7 mouse cellular contexts compared by ENCODE assay signal in the genomic region with DNA sequence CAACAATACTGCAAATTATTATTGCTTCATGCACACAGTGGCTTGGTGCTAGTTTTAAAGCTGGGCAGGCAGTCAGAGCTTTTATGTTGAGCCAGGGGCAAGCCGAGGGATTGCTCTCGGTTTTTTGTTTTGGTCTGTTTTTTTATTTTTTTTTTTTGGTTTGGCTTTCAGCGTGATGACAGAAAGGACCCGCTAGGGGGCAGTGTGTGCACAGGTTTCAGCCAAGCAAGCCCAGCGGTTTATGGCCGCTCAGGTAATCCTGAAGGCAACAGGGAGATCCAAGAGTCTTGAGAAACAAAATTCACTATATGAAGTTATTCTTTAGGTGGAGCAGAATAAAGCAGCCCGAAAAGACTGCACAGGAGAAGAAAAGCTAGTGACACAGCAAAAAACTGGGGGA.
DNase-seq lines count a peak whose midpoint lies in the region; ATAC-seq and TF ChIP-seq lines count a peak whose summit lies in the region.

No protein-coding gene starts in this region.

- peaks cover 5% of the 10 kb centered on the region for H3K27me3 ChIP-seq in Patski
- no peaks in the 10 kb centered on the region for H3K27me3 ChIP-seq in forebrain, embryonic 15.5 days
- no peaks in the 10 kb centered on the region for H3K27me3 ChIP-seq in hindbrain, embryonic 10.5 days (ENCODE audit: insufficient read depth, poor library complexity, severe bottlenecking)

- 0 out of 2 replicates have a peak overlapping the region, but pooled peaks have one; percentile 17 for H3K27ac ChIP-seq in forebrain, embryonic 15.5 days (replicated peaks)
- 0 out of 2 replicates have a peak overlapping the region, but pooled peaks have one; percentile 8 for H3K27ac ChIP-seq in hindbrain, embryonic 10.5 days

- POLR2A ChIA-PET in Patski (lab: Charles Lee), result interaction anchor here (0.7 to 0.8 kb wide), 2 partner anchors 546 to 1219 kb away, joined by 4 to 7 read pairs; no protein-coding TSS in a partner anchor

- no peak overlapping the region for H3K4me3 ChIP-seq in forebrain, embryonic 15.5 days
- H3K4me3 ChIP-seq in hindbrain, embryonic 10.5 days, result no peak overlapping the region

- peak; percentile 90 for TF ChIP-seq CTCF in Patski (IDR thresholded peaks at IDR 0.05)

- peaks cover 20% of the 10 kb centered on the region for H3K4me1 ChIP-seq in forebrain, embryonic 15.5 days
- 0 out of 2 replicates have a peak, but pooled peaks cover 17% of the 10 kb centered on the region for H3K4me1 ChIP-seq in hindbrain, embryonic 10.5 days (replicated peaks)

- CTCF ChIA-PET in Patski (lab: Charles Lee), result interaction anchor here (0.6 to 1.2 kb wide), 5 partner anchors 12 to 382 kb away, joined by 3 to 4 read pairs (median 3); no protein-coding TSS in a partner anchor

- no peaks in the 10 kb centered on the region for H3K9me3 ChIP-seq in forebrain, embryonic 15.5 days
- no peaks in the 10 kb centered on the region for H3K9me3 ChIP-seq in hindbrain, embryonic 10.5 days

- no peak overlapping the region for H3K9ac ChIP-seq in forebrain, embryonic 15.5 days (replicated peaks)

- peak; percentile 19 for DNase-seq in Patski (ENCODE audit: low read depth, low spot score)
- peak; percentile 55 for DNase-seq in c-Kit-positive CD71-negative TER-119-negative erythroid progenitor cells, embryonic 14.5 days (ENCODE audit: low read depth)
- peak; percentile 70 for DNase-seq in hindbrain, embryonic 10.5 days (ENCODE audit: low spot score)
- peak; percentile 79 to 85 for DNase-seq in layer of hippocampus, postnatal 10 days (ENCODE audit: low spot score in 2 of 2)
- DNase-seq in lung, postnatal 36 days, result peak; percentile 73
- DNase-seq in right cerebral cortex, postnatal 4 days, result peak; percentile 85

- H3K4me2 ChIP-seq in forebrain, embryonic 15.5 days (replicated peaks), result no peak overlapping the region

- no peaks in the 10 kb centered on the region for H3K36me3 ChIP-seq in forebrain, embryonic 15.5 days
- H3K36me3 ChIP-seq in hindbrain, embryonic 10.5 days, result no peaks in the 10 kb centered on the region

- in situ Hi-C loops in Patski (cut with MboI; ENCODE audit: low pct_unique_long_range_greater_than_20kb), result loop anchor here (5.0 to 10.0 kb wide), 4 partner anchors 192 to 1588 kb away; a partner anchor contains a TSS

- 1% methylated on average over 7 of the region's 7 CpGs for WGBS in forebrain, embryonic 15.5 days
- WGBS in hindbrain, embryonic 10.5 days, result 3% methylated on average over 7 of the region's 7 CpGs

- no peak for ATAC-seq in Patski
- no peak for ATAC-seq in forebrain, embryonic 15.5 days (replicated peaks)

Comparison
In these comparisons a context has a peak if more than half of its experiments do, and no peak if none do; other contexts are left out.
1. DNase-seq: peak in every context shown above with its lines; median percentile 85 in right cerebral cortex, postnatal 4 days; 82 in layer of hippocampus, postnatal 10 days; 73 in lung, postnatal 36 days; 70 in hindbrain, embryonic 10.5 days; 55 in c-Kit-positive CD71-negative TER-119-negative erythroid progenitor cells, embryonic 14.5 days; 19 in Patski.